Mouse (Mus musculus): ENCODE measurements around the gene Gm28434. TPM values are rescaled to one million over a fixed set of nuclear protein-coding genes. Genes with fewer than 3 reads are reported as not detected.

Gene Gm28434
- not detected in 2 replicates for polyA plus RNA-seq (2016; fragmentation: Nextera tagmentation; extraction: Ambion mirVana)

- Histone ChIP-seq H3K9me3 (replicated peaks) (no peaks in the 10 kb centered on the region), H3K36me3 (no peaks in the 10 kb centered on the region), H3K4me2 (replicated peaks) (no peak within 1 kb of the TSS), H3K27ac (no peak within 1 kb of the TSS), H3K27me3 (no peaks in the 10 kb centered on the region), H3K9ac (no peak within 1 kb of the TSS), H3K4me3 (no peak within 1 kb of the TSS), H3K4me1 (no peaks in the 10 kb centered on the region)
- WGBS: 58% methylated on average over 2 of the region's 2 CpGs
- no peak for ATAC-seq (ENCODE audit: low FRiP score)
Observed at GRCm38 (mm10) chr5:87969201-87969600, at the start of gene Gm28434, which contains the start of gene 2310003L06Rik. TSS of gene Gm28434 (plus strand) at chr5:87969517. TSS of gene 2310003L06Rik (plus strand) at chr5:87969459.

- H3K4me3 ChIP-seq: no peak within 1 kb of the TSS
- 32% methylated on average over 5 of the region's 5 CpGs for WGBS
- ATAC-seq (ENCODE audit: low FRiP score): no peak
Observed at GRCm38 (mm10) chr5:87925372-87925771, 43.9 kb upstream of the Gm28434 start, which contains the start of gene Csn3. TSS of gene Csn3 (plus strand) at chr5:87925579.

GRCm38 (mm10) chr5:87931603-87932002, 37.7 kb upstream of the Gm28434 start:
- ATAC-seq (ENCODE audit: low FRiP score): no peak
- H3K4me2 ChIP-seq (replicated peaks): no peak overlapping the region
- no peaks in the 10 kb centered on the region for H3K27me3 ChIP-seq
- WGBS: 39% methylated on average over 1 of the region's 1 CpGs
- no peaks in the 10 kb centered on the region for H3K4me1 ChIP-seq
- H3K9ac ChIP-seq: no peak overlapping the region
- H3K9me3 ChIP-seq (replicated peaks): no peaks in the 10 kb centered on the region
- H3K4me3 ChIP-seq: no peak overlapping the region
- no peak overlapping the region for H3K27ac ChIP-seq
- no peaks in the 10 kb centered on the region for H3K36me3 ChIP-seq

More at GRCm38 (mm10) chr5:87925372-87925771, 43.9 kb upstream of the Gm28434 start, which contains the start of gene Csn3:
- H3K4me1 ChIP-seq: no peaks in the 10 kb centered on the region
- H3K4me2 ChIP-seq (replicated peaks): no peak within 1 kb of the TSS
- no peaks in the 10 kb centered on the region for H3K36me3 ChIP-seq
- no peaks in the 10 kb centered on the region for H3K27me3 ChIP-seq
- no peak within 1 kb of the TSS for H3K9ac ChIP-seq
- no peaks in the 10 kb centered on the region for H3K9me3 ChIP-seq (replicated peaks)
- no peak within 1 kb of the TSS for H3K27ac ChIP-seq

GRCm38 (mm10) chr5:87940752-87941151, 28.6 kb upstream of the Gm28434 start:
- H3K4me1 ChIP-seq: no peaks in the 10 kb centered on the region
- no peak for ATAC-seq (ENCODE audit: low FRiP score)
- no peaks in the 10 kb centered on the region for H3K27me3 ChIP-seq
- no peak overlapping the region for H3K4me2 ChIP-seq (replicated peaks)
- 53% methylated on average over 3 of the region's 3 CpGs for WGBS
- H3K36me3 ChIP-seq: no peaks in the 10 kb centered on the region
- no peaks in the 10 kb centered on the region for H3K9me3 ChIP-seq (replicated peaks)
- H3K9ac ChIP-seq: no peak overlapping the region
- no peak overlapping the region for H3K4me3 ChIP-seq
- H3K27ac ChIP-seq: no peak overlapping the region

- ATAC-seq (ENCODE audit: low FRiP score): no peak
- Histone ChIP-seq H3K27ac (no peak overlapping the region), H3K4me3 (no peak overlapping the region), H3K36me3 (no peaks in the 10 kb centered on the region), H3K27me3 (no peaks in the 10 kb centered on the region), H3K4me1 (no peaks in the 10 kb centered on the region), H3K4me2 (replicated peaks) (no peak overlapping the region), H3K9me3 (replicated peaks) (no peaks in the 10 kb centered on the region), H3K9ac (no peak overlapping the region)
Observed at GRCm38 (mm10) chr5:87942515-87942914, 26.8 kb upstream of the Gm28434 start.

- no peak overlapping the region for H3K4me2 ChIP-seq (replicated peaks)
- no peaks in the 10 kb centered on the region for H3K36me3 ChIP-seq
- H3K27me3 ChIP-seq: no peaks in the 10 kb centered on the region
- H3K9ac ChIP-seq: no peak overlapping the region
- H3K4me1 ChIP-seq: no peaks in the 10 kb centered on the region
- H3K27ac ChIP-seq: no peak overlapping the region
- H3K9me3 ChIP-seq (replicated peaks): no peaks in the 10 kb centered on the region
- no peak for ATAC-seq (ENCODE audit: low FRiP score)
- no peak overlapping the region for H3K4me3 ChIP-seq
Observed at GRCm38 (mm10) chr5:87951836-87952235, 17.5 kb upstream of the Gm28434 start.

- 87% methylated on average over 3 of the region's 3 CpGs for WGBS
- Histone ChIP-seq H3K9me3 (replicated peaks) (no peaks in the 10 kb centered on the region), H3K9ac (no peak within 1 kb of the TSS), H3K4me1 (no peaks in the 10 kb centered on the region), H3K27me3 (no peaks in the 10 kb centered on the region), H3K4me2 (replicated peaks) (no peak within 1 kb of the TSS), H3K27ac (no peak within 1 kb of the TSS), H3K36me3 (no peaks in the 10 kb centered on the region), H3K4me3 (no peak within 1 kb of the TSS)
- no peak for ATAC-seq (ENCODE audit: low FRiP score)
Observed at GRCm38 (mm10) chr5:87979139-87979538, 9.8 kb downstream of the Gm28434 start, which contains the start of gene Cabs1. TSS of gene Cabs1 (plus strand) at chr5:87979439.

GRCm38 (mm10) chr5:87982468-87983214, 13.3 kb downstream of the Gm28434 start:
- no peaks in the 10 kb centered on the region for H3K4me1 ChIP-seq

GRCm38 (mm10) chr5:88002249-88002648, 32.9 kb downstream of the Gm28434 start, which contains the start of gene Smr3a:
TSS of gene Smr3a (plus strand) at chr5:88002549.
- WGBS: 95% methylated on average over 3 of the region's 3 CpGs

More at GRCm38 (mm10) chr5:87982468-87983214, 13.3 kb downstream of the Gm28434 start:
- Histone ChIP-seq H3K4me3 (no peak overlapping the region), H3K9me3 (replicated peaks) (no peaks in the 10 kb centered on the region), H3K27ac (no peak overlapping the region), H3K4me2 (replicated peaks) (no peak overlapping the region), H3K27me3 (no peaks in the 10 kb centered on the region), H3K36me3 (no peaks in the 10 kb centered on the region), H3K9ac (no peak overlapping the region)
- WGBS: 67% methylated on average over 3 of the region's 3 CpGs
- peak; percentile 38 for ATAC-seq (ENCODE audit: low FRiP score)

GRCm38 (mm10) chr5:88005241-88005640, 35.9 kb downstream of the Gm28434 start:
- ATAC-seq (ENCODE audit: low FRiP score): no peak
- Histone ChIP-seq H3K4me2 (replicated peaks) (no peak overlapping the region), H3K9ac (no peak overlapping the region), H3K4me3 (no peak overlapping the region), H3K27ac (no peak overlapping the region), H3K27me3 (no peaks in the 10 kb centered on the region), H3K4me1 (no peaks in the 10 kb centered on the region), H3K9me3 (replicated peaks) (no peaks in the 10 kb centered on the region), H3K36me3 (no peaks in the 10 kb centered on the region)

More at GRCm38 (mm10) chr5:88002249-88002648, 32.9 kb downstream of the Gm28434 start, which contains the start of gene Smr3a:
- no peak within 1 kb of the TSS for H3K4me2 ChIP-seq (replicated peaks)
- no peak within 1 kb of the TSS for H3K9ac ChIP-seq
- no peaks in the 10 kb centered on the region for H3K9me3 ChIP-seq (replicated peaks)
- H3K4me1 ChIP-seq: no peaks in the 10 kb centered on the region
- no peak within 1 kb of the TSS for H3K27ac ChIP-seq
- H3K27me3 ChIP-seq: no peaks in the 10 kb centered on the region
- no peaks in the 10 kb centered on the region for H3K36me3 ChIP-seq
- no peak for ATAC-seq (ENCODE audit: low FRiP score)
- no peak within 1 kb of the TSS for H3K4me3 ChIP-seq

All from hindbrain, embryonic 12.5 days (tissue).